Mouse (Mus musculus) urinary bladder, adult 2 months (tissue): ENCODE results near the gene Trim41. TPM values are rescaled to one million over a fixed set of nuclear protein-coding genes. Genes with fewer than 3 reads are reported as not detected.
A peak's percentile ranks its signal among the peaks of the same experiment; 100 is the strongest.

ENCODE experiments used
- DNase-seq: peaks from one replicate; pipeline ENCODE4 v3.0.0; 2022; ENCODE audit warnings: low spot score
- polyA plus RNA-seq: library from polyadenylated mRNA; depleted of rRNA; stranded (reverse); fragments of >200 nt; gene quantifications from 2 replicates; pipeline ENCODE4 v1.2.3, GENCODE M21; 2012; rRNA removed

Trim41 gene
- polyA plus RNA-seq, 1 experiment = 34.8 TPM

GRCm38 (mm10) chr11:48789973-48790823 is 27.0 kb downstream of the Trim41 start:
- DNase-seq = peak; percentile 60

DNA sequence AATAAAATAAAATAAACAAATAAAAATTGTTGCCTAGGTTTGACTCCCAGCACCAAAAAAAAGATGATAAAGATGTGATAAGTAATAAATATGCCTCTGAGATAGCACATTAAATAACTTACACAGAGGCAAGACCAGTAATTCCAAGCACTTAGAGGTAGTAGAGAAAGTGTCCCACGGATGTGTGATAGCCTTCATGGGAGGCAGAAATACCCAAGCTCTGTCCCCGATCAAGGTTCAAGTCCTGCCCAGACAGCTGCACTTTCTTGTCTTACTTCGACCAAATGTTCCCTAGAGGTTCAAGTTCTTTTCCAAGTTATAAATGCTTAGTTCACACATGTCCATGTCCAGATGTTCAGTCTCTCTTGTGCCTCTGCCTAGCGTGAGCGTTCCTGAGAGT is 27.9 kb downstream of the Trim41 start:
- DNase-seq = no peak

DNA sequence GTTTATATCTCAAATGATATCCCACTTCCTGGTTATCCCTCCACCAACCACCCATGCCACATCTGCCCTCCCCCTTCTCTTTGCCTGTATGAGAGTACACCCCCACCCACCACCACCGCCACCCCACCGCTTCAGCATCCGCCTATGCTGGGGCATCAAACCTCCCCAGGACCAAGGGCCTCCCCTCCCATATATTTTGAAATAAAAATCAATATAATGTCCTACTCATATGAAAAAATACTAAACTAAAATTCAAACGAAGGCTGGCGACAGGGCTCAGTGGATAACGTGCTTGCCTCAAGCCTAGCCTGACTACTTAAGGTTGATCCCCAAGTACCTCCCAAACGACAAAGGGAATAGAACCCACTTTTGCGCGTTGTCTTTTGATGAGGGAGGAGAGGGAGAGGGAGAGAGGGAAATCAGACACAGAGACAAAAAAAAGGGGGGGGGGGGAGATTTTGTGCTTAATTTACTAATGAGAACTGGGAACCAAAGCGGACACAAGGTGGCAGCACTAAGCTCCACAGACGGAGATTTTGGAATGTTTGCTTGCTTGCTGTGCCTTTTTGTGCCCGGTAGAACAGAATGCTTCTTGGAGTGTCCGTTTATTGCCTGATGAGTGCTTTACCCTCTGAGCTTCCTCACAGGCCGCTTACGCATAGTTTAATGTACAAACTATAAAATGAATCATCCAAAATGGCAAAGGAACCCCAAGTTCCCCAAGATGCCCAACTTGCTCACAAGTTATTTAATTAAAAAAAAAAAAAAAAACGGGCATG is 28.7 kb downstream of the Trim41 start:
- DNase-seq = no peak

- DNase-seq = no peak
Observed at GRCm38 (mm10) chr11:48787455-48788211, 29.5 kb downstream of the Trim41 start.

DNA sequence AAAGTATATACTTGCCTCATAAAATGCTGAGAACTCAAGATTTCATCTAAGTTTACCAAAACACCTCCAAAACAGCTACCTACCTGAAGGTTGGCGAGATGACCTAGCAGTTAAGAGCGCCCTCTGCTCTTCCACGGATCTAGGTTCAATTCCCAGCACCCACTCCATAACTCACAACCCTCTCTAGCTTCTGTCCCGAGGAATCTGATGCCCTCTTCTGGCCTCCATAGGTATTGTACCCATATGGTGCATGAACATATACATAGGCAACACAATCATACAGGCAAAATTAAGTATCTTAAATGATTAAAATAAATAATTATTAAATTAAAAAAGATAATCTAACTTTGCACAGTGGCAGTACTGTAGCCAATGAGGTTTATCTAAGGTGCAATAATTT is 34.9 kb downstream of the Trim41 start:
- no peak for DNase-seq

DNA sequence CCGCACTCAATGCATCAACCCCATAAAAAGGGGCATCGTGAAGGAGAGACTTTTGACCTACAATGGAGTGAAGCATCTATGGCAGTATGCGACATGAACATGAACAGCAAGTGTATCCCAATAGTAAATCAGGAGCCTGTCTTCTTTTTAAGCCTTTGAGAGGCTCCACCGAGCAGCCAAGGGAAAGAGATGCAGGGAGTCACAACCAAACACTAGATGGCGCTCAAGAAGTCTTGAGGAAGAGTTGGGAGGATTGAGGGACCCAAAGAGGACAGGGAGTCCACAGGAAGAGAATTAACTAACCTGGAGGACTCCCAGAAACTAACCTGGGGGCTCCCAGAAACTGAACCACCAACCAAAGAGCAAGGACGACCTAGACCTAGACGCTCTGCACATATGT is 37.7 kb downstream of the Trim41 start:
- DNase-seq = no peak

GRCm38 (mm10) chr11:48777303-48777702 is 39.9 kb downstream of the Trim41 start:
- DNase-seq = no peak

DNA sequence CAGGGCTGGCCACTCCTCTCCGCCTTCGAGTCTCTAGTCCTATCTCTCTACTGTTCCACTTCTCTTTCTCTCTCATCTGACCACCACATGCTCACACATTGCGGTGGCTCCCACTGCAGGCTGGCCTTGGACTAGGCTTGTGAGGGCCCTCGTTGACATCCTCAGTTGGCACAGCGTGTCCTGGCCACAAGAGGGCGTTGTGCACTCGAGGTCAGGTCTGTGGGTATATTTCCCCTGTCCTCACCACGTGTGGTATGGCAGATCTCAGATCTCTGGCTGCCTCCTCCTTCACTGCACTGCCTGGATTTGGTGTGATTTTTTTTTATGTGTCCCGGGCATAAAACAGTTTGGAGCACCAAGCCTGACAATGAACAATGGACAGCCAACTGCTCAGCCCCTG is 40.5 kb downstream of the Trim41 start:
- DNase-seq = no peak

GRCm38 (mm10) chr11:48775483-48775882 is 41.7 kb downstream of the Trim41 start:
- DNase-seq = no peak

GRCm38 (mm10) chr11:48774443-48775298 is 42.5 kb downstream of the Trim41 start:
- DNase-seq = no peak

DNA sequence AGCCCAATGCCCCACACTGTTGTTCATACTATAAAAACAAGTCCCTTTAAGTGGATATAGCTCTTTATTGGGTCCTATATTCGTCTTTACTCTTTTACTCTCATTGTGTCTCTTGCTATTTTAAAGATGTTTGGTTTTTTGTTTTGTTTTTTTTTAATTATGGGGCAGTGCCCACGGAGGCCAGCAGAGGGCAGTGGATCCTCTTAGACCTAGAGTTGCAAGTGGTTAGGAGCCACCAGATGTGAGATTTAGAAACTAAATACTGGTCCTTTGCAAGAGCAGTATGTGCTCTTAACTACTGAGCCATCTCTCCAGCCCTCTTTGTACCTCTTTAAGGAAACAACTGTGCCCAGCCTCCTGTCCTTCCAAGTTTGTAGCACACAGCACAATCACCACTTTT is 45.5 kb downstream of the Trim41 start:
- no peak for DNase-seq

DNA sequence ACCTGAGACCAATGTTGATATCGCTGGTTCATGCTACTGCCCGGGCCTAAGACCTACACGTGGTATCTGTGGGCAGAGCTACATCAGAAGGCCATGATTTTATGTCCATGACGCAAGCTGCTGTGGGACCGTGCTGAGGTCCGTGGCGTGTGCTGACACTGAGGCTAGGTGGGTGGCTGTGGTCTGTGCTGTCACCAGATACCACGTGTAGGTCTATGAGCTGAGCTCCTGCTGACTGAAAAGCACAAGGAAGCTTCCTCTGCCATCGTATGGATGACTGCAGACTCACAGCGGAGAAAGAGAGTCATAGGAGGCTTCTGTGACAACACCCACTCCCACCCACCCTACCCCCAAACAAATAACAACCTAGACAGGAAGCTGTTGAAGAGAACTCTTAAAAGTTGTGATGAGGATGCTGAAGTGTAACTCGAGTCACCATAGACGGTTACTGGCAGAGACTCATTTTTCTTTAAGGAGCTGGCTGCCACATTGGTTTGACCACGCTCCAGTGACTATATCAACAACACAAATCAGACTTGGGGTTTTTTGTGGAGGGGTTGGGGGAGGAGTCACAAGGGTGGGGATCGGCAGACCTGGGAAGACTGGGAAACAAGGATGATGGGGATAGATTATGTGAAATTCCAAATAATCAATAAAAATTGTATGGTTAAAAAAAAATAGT is 49.8 kb downstream of the Trim41 start:
- no peak for DNase-seq

GRCm38 (mm10) chr11:48764119-48764518 is 53.0 kb downstream of the Trim41 start:
- no peak for DNase-seq

DNA sequence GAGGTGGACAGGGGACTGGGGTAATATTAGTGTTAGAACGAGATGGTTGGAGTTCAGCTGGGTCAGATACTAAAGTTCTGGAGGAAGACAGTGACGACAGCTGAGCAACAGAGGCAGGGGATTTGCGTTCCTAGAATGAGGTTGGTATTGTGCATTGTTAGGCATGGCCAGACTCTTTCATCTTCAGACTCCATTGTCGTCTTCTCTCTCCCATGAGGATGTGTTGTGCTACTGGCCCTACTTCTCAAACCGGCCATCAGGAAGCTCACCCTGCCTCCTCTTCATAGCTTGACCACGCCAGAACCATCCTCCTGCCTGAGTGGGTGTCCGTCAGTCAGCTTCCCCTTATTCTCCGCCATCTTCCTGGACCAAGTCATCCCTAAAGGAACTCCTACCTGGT is 58.1 kb downstream of the Trim41 start:
- no peak for DNase-seq

Other genes with a start within 250 kb of the Trim41 start
- 1,217 and 1,275 TPM in 2 replicates for gene Rack1, start 17.0 kb downstream of the Trim41 start, polyA plus RNA-seq
- 14.9 and 16.1 TPM in 2 replicates for gene Trim7, start 8.8 kb upstream of the Trim41 start, polyA plus RNA-seq
- gene Gm12184, start 9.3 kb upstream of the Trim41 start, polyA plus RNA-seq = 20.8 and 23.2 TPM in 2 replicates
- 30.5 and 54.8 TPM in 2 replicates for gene Irgm1, start 54.3 kb upstream of the Trim41 start, polyA plus RNA-seq
- gene Gm5431, start 84.9 kb upstream of the Trim41 start, polyA plus RNA-seq = 0.98 and 1.6 TPM in 2 replicates
- 8.6 and 13.8 TPM in 2 replicates for gene Psme2b, start 128.8 kb upstream of the Trim41 start, polyA plus RNA-seq
- 0.34 and 0.74 TPM in 2 replicates for gene Olfr56, start 161.5 kb upstream of the Trim41 start, polyA plus RNA-seq
- gene 9930111J21Rik1, start 162.0 kb upstream of the Trim41 start, polyA plus RNA-seq = 1.9 and 3.4 TPM in 2 replicates
- 0.58 and 1.5 TPM in 2 replicates for gene Gm12185, start 174.9 kb upstream of the Trim41 start, polyA plus RNA-seq
- gene Tgtp1, start 176.8 kb upstream of the Trim41 start, polyA plus RNA-seq = 6.4 and 10.5 TPM in 2 replicates
- 5.9 and 7.8 TPM in 2 replicates for gene 9930111J21Rik2, start 233.9 kb upstream of the Trim41 start, polyA plus RNA-seq
- 17.4 and 36.5 TPM in 2 replicates for gene Tgtp2, start 246.9 kb upstream of the Trim41 start, polyA plus RNA-seq